Mouse (Mus musculus): ENCODE measurements around the gene Cnot3. TPM values are rescaled to one million over a fixed set of nuclear protein-coding genes. Genes with fewer than 3 reads are reported as not detected.

Cnot3 gene
- polyA plus RNA-seq, 1 experiment from 2014 or later = 87.2 TPM

DNA sequence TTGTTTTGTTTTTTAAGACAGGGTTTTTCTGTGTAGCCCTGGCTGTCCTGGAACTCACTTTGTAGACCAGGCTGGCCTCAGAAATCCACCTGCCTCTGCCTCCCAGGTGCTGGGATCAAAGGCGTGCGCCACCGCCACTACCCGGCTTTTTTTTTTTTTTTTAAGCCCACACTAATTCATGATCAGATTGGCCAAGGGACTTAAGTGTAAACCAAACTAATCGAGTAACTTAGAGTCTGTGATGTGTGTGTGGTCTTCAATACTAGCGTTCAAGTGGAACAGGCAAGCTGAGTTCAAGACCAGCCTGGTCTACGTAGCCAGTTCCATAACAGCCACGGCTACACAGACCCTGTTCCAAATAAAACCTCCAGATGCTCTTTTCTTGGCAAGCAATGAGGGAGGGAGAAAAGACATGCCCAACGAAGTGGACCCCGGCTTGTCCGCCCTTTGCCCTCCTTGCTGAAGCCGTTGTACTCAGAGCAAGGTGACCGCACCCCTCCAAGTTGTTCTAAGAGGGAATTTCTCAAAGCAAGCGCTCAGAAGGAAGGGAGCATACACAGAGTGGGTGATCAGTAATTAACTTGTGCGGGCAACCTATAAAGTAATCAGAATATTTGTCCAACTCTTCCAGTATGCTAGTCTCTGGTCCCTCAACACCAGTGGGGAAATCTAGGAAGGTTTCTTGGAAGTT, 19.6 kb downstream of the Cnot3 start:
- Histone ChIP-seq H3K36me3 (ENCODE audit: control insufficient read depth, insufficient read depth, low read length) (peaks cover 11% of the 10 kb centered on the region), H3K4me3 (ENCODE audit: low read depth, low read length) (peak overlapping the region; percentile 69), H3K4me1 (ENCODE audit: control insufficient read depth, insufficient read depth, low read length) (no peaks in the 10 kb centered on the region), H3K9ac (ENCODE audit: low read length) (peak overlapping the region; percentile 71), H3K27ac (replicated peaks; ENCODE audit: low read depth, low read length) (no peak overlapping the region), H3K9me3 (ENCODE audit: control insufficient read depth, low read length) (no peaks in the 10 kb centered on the region), H3K4me2 (ENCODE audit: low read depth, severe bottlenecking) (peak overlapping the region; percentile 42), H3K27me3 (ENCODE audit: control insufficient read depth, insufficient read depth, low read length) (no peaks in the 10 kb centered on the region)
- DNase-seq (ENCODE audit: low spot score) (no peak), ATAC-seq (ENCODE audit: insufficient number of reproducible peaks, low FRiP score, low TSS enrichment, low read depth) (peak; percentile 41)
- 33% methylated on average over 15 of the region's 15 CpGs for WGBS

DNA sequence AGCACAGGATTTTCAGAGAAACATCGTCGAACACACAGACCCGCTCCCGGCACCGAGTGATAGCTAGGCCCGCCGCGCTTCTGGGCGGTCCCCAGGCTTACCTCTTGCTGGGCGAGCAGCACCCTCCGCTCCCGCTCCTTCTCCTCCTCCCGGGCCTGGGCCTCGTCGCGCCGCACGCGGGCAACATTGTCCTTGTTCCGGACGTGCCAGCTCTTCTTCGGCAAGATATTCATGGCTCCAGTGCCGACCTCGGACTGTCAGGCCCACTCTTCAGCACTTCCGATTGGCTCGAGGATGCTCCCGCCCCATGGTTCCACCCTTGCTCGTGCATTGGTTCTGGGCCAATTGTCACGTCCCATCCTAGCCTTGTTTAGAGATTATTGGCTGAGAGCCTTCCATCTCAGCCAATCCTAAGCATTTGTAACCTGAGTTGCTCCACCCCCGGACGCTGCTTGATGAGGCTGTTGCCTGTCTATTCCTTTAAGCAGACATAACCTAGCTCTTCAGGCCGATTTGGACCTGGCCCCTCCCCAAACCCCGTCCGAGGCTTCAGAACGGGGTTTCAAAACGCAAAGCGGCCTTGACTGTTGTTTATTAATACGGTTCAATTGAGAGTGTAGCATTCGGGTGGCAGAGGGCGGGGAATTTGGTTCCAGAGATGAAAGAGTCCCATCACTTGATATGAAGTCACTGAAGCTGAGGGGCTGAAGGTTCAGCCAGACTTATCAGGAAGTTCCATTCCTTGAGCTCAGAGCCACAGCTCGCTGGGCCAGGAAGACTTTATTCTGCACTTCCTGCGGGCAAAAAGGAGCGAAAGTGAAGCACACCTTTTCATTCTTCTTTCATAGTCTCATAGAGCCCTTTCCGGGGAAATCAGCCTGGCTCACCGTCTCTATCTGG, 20.4 kb downstream of the Cnot3 start, which contains the start of gene Leng1:
TSS of gene Leng1 (minus strand) at position 626 of the 900 bp plus-strand sequence.
- H3K4me3 ChIP-seq (ENCODE audit: low read depth, low read length) = peak within 1 kb of the TSS; percentile 69
- WGBS = 4% methylated on average over 45 of the region's 45 CpGs
- no peaks in the 10 kb centered on the region for H3K27me3 ChIP-seq (ENCODE audit: control insufficient read depth, insufficient read depth, low read length)
- peak within 1 kb of the TSS; percentile 71 for H3K9ac ChIP-seq (ENCODE audit: low read length)
- peak within 1 kb of the TSS; percentile 5; the same call in 1 of the 2 replicates for H3K27ac ChIP-seq (replicated peaks; ENCODE audit: low read depth, low read length)
- peak within 1 kb of the TSS; percentile 55 for H3K4me2 ChIP-seq (ENCODE audit: low read depth, severe bottlenecking)
- H3K36me3 ChIP-seq (ENCODE audit: control insufficient read depth, insufficient read depth, low read length) = peaks cover 6% of the 10 kb centered on the region
- H3K4me1 ChIP-seq (ENCODE audit: control insufficient read depth, insufficient read depth, low read length) = no peaks in the 10 kb centered on the region
- no peaks in the 10 kb centered on the region for H3K9me3 ChIP-seq (ENCODE audit: control insufficient read depth, low read length)
- ATAC-seq (ENCODE audit: insufficient number of reproducible peaks, low FRiP score, low TSS enrichment, low read depth) (peak; percentile 97), DNase-seq (ENCODE audit: low spot score) (peak; percentile 91)

DNA sequence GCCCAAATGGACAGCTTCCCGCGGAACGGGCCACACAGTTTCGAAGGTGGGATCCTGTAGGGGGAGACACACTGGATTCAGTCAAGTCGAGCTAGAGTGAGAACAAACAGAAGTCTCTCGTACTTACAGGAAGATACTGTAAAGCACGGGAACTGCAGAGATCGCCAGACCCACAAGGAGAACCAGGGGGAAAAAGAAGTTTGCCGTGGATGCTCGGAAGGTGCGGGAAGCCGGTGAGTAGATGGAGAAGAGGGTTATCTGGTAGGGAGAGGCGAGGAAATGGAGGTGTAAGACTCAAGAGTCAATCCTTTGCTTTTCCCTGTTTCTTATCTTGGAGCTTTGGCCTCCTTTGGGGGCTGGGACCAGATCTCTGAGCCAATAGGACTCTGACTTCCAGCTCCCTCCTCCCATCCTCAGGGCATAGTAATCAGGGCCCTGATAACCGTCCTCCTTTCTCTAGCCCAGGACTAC, 21.9 kb downstream of the Cnot3 start:
- peak; percentile 24 for DNase-seq (ENCODE audit: low spot score)
- Histone ChIP-seq H3K4me2 (ENCODE audit: low read depth, severe bottlenecking) (no peak overlapping the region), H3K27ac (replicated peaks; ENCODE audit: low read depth, low read length) (no peak overlapping the region)

DNA sequence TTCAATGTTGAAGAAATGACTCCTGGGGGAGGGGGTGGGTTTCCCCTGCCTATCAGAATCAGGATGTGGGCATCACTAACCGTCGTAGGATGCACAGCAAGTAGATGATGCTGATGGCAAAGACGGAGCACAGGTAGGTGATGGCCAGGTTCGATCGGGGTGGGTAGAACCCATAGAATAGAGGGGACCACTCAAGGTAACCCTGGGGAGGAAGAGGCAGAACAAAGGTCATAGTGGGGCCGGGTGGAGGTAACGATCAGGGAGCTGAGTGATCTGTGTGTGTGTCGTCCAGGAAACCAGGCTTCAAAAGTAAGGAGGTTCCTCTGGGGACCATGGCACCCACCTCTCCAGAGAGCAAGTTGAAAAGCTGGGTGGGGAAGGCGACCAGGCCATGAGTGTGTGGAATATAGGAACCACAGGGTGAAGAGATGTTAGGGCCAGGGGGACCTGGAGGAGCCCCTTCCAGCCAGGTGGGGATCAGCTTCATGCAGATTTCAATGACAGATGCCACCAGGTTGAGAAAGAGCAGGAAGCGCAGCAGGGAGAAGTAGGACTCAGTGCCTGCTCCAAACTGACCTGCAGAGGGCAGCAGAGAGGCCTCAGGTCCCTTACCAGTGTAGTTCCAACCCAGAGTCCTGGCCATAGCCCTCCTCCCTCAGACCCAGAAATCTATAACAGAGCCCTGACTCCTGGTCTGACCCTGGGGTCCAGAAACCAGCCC, 29.6 kb downstream of the Cnot3 start:
- Histone ChIP-seq H3K9ac (ENCODE audit: low read length) (no peak overlapping the region), H3K9me3 (ENCODE audit: control insufficient read depth, low read length) (no peaks in the 10 kb centered on the region), H3K4me2 (ENCODE audit: low read depth, severe bottlenecking) (no peak overlapping the region), H3K4me3 (ENCODE audit: low read depth, low read length) (no peak overlapping the region), H3K27ac (replicated peaks; ENCODE audit: low read depth, low read length) (no peak overlapping the region), H3K27me3 (ENCODE audit: control insufficient read depth, insufficient read depth, low read length) (no peaks in the 10 kb centered on the region), H3K4me1 (ENCODE audit: control insufficient read depth, insufficient read depth, low read length) (no peaks in the 10 kb centered on the region), H3K36me3 (ENCODE audit: control insufficient read depth, insufficient read depth, low read length) (no peaks in the 10 kb centered on the region)
- WGBS = 69% methylated on average over 10 of the region's 10 CpGs
- DNase-seq (ENCODE audit: low spot score) (peak; percentile 85), ATAC-seq (ENCODE audit: insufficient number of reproducible peaks, low FRiP score, low TSS enrichment, low read depth) (peak; percentile 42; the same call in 1 of the 2 replicates)

More for the DNA sequence above, 21.9 kb downstream of the Cnot3 start:
- WGBS = 14% methylated on average over 14 of the region's 14 CpGs
- Histone ChIP-seq H3K4me1 (ENCODE audit: control insufficient read depth, insufficient read depth, low read length) (no peaks in the 10 kb centered on the region), H3K9ac (ENCODE audit: low read length) (no peak overlapping the region), H3K4me3 (ENCODE audit: low read depth, low read length) (no peak overlapping the region), H3K27me3 (ENCODE audit: control insufficient read depth, insufficient read depth, low read length) (no peaks in the 10 kb centered on the region), H3K36me3 (ENCODE audit: control insufficient read depth, insufficient read depth, low read length) (0 out of 2 replicates have a peak, but pooled peaks cover 3% of the 10 kb centered on the region), H3K9me3 (ENCODE audit: control insufficient read depth, low read length) (no peaks in the 10 kb centered on the region)
- no peak for ATAC-seq (ENCODE audit: insufficient number of reproducible peaks, low FRiP score, low TSS enrichment, low read depth)

DNA sequence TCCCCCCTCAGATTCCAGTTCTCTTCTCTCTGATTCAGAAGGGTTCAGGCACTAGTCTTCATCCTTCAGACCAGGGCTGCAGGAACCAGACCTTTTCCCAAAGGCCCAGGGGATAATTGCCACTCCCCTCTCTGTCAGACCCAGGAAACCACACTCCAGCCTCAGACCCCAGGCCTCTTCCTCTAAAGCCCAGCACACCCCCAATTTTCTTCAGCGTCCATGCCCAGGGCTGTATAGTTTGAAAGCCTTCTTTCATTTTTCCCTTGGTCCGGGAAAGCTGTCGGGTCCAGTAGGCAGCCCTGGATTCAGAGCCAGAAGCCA, 30.1 kb downstream of the Cnot3 start:
- Histone ChIP-seq H3K9ac (ENCODE audit: low read length) (no peak overlapping the region), H3K36me3 (ENCODE audit: control insufficient read depth, insufficient read depth, low read length) (no peaks in the 10 kb centered on the region), H3K4me2 (ENCODE audit: low read depth, severe bottlenecking) (no peak overlapping the region), H3K27ac (replicated peaks; ENCODE audit: low read depth, low read length) (no peak overlapping the region), H3K4me3 (ENCODE audit: low read depth, low read length) (no peak overlapping the region), H3K9me3 (ENCODE audit: control insufficient read depth, low read length) (no peaks in the 10 kb centered on the region), H3K27me3 (ENCODE audit: control insufficient read depth, insufficient read depth, low read length) (no peaks in the 10 kb centered on the region), H3K4me1 (ENCODE audit: control insufficient read depth, insufficient read depth, low read length) (no peaks in the 10 kb centered on the region)
- WGBS = 84% methylated on average over 3 of the region's 3 CpGs
- no peak for DNase-seq (ENCODE audit: low spot score)
- no peak for ATAC-seq (ENCODE audit: insufficient number of reproducible peaks, low FRiP score, low TSS enrichment, low read depth)

DNA sequence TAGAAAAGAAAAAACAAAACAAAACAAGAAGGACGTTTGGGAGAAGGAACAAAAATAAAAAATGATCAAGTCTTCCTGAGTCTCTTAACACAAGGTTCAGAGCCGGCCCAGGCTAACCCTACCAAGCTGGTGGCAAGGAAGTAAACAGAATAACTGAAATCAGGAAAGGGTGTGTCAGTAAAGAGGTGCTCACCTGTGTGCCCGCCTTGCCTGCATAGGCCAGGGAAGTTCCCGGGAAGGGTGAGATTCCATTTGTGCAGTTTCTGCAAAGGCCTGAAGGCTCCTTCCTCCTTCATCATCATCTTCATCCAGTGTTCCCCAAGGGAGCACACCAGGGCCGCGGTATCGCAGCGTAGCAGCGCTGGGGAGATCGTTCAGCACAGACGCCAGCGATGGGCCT, 31.3 kb downstream of the Cnot3 start:
- Histone ChIP-seq H3K36me3 (ENCODE audit: control insufficient read depth, insufficient read depth, low read length) (no peaks in the 10 kb centered on the region), H3K27ac (replicated peaks; ENCODE audit: low read depth, low read length) (no peak overlapping the region), H3K27me3 (ENCODE audit: control insufficient read depth, insufficient read depth, low read length) (no peaks in the 10 kb centered on the region), H3K9ac (ENCODE audit: low read length) (no peak overlapping the region), H3K9me3 (ENCODE audit: control insufficient read depth, low read length) (no peaks in the 10 kb centered on the region), H3K4me1 (ENCODE audit: control insufficient read depth, insufficient read depth, low read length) (no peaks in the 10 kb centered on the region), H3K4me3 (ENCODE audit: low read depth, low read length) (no peak overlapping the region), H3K4me2 (ENCODE audit: low read depth, severe bottlenecking) (no peak overlapping the region)
- DNase-seq (ENCODE audit: low spot score) (no peak), ATAC-seq (ENCODE audit: insufficient number of reproducible peaks, low FRiP score, low TSS enrichment, low read depth) (no peak)
- WGBS = 92% methylated on average over 12 of the region's 12 CpGs

DNA sequence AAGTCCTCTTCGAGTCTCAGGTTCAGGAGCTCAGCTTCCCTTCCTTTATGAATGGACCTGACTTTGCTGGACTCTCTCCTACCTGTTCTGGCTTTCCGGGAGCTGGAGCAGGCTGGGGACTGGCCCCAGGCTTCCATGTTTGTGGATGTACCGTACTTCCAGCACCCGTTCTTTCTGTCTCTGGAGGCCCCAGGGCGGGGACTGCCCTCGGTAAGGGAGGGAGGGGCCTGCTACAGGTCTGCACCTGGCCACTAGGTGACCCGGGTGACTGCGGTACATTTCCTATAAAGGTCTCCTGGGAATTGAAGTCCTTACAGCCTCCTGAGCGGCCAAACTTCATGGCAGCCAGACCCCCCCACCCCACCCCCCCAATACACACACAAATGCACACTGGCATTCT, 32.3 kb downstream of the Cnot3 start, which contains the start of gene Tmc4:
TSS of gene Tmc4 (minus strand) at position 212 of the 400 bp plus-strand sequence.
- H3K9ac ChIP-seq (ENCODE audit: low read length) = no peak within 1 kb of the TSS
- WGBS = 47% methylated on average over 9 of the region's 9 CpGs
- no peak within 1 kb of the TSS for H3K4me2 ChIP-seq (ENCODE audit: low read depth, severe bottlenecking)
- H3K4me3 ChIP-seq (ENCODE audit: low read depth, low read length) = no peak within 1 kb of the TSS
- no peak for ATAC-seq (ENCODE audit: insufficient number of reproducible peaks, low FRiP score, low TSS enrichment, low read depth)
- no peak within 1 kb of the TSS for H3K27ac ChIP-seq (replicated peaks; ENCODE audit: low read depth, low read length)
- no peak for DNase-seq (ENCODE audit: low spot score)
- no peaks in the 10 kb centered on the region for H3K9me3 ChIP-seq (ENCODE audit: control insufficient read depth, low read length)
- H3K27me3 ChIP-seq (ENCODE audit: control insufficient read depth, insufficient read depth, low read length) = no peaks in the 10 kb centered on the region
- no peaks in the 10 kb centered on the region for H3K4me1 ChIP-seq (ENCODE audit: control insufficient read depth, insufficient read depth, low read length)
- no peaks in the 10 kb centered on the region for H3K36me3 ChIP-seq (ENCODE audit: control insufficient read depth, insufficient read depth, low read length)
